Mouse (Mus musculus) lung, postnatal 0 days (tissue): Measurements from ENCODE around the gene Zkscan8.

Source experiments
- CTCF ChIP-seq: IDR thresholded peaks from 2 replicates; pipeline ENCODE4 v1.5.1; 2016; ENCODE audit warnings: antibody characterized with exemption, mild to moderate bottlenecking
- EP300 ChIP-seq: IDR thresholded peaks from 2 replicates; pipeline ENCODE4 v1.6.1; 2016; ENCODE audit warnings: antibody characterized with exemption, mild to moderate bottlenecking, control low read depth

DNA sequence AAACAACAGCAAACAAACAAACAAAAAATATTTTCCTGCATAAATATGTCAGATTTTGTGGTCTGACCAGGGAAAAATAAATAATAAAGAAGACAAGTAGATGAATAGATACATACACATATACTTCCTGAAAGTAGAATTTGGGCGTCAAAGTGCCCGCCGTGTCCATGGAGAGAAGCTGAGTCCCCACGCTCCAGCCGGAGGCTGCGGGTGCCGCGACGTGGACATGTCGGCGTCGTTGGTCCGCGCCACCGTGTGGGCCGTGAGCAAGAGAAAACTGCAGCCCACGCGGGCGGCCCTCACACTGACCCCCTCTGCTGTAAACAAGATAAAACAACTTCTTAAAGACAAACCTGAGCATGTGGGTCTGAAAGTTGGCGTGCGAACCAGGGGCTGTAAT lies 35.8 kb downstream of the Zkscan8 start, which contains the start of gene AK157302:
- TF ChIP-seq CTCF: no peak
- TF ChIP-seq EP300: no peak
